Mouse (Mus musculus) kidney, adult 10 weeks (tissue): ENCODE data around the gene Gm42372. TPM values are rescaled to one million over a fixed set of nuclear protein-coding genes. Genes with fewer than 3 reads are reported as not detected.

ENCODE experiments used
- polyA plus RNA-seq: library from polyadenylated mRNA; stranded (reverse); fragments of 350-450 nt; fragmentation: Illumina TruSeq; extraction: RNeasy Lipid Tissue Mini Kit (QIAGEN cat#74804); gene quantifications from one replicate; pipeline ENCODE4 v1.2.3, GENCODE M21; 2014; ENCODE audit warnings: low read depth, low replicate concordance

Gene Gm42372
- not detected for polyA plus RNA-seq

DNA sequence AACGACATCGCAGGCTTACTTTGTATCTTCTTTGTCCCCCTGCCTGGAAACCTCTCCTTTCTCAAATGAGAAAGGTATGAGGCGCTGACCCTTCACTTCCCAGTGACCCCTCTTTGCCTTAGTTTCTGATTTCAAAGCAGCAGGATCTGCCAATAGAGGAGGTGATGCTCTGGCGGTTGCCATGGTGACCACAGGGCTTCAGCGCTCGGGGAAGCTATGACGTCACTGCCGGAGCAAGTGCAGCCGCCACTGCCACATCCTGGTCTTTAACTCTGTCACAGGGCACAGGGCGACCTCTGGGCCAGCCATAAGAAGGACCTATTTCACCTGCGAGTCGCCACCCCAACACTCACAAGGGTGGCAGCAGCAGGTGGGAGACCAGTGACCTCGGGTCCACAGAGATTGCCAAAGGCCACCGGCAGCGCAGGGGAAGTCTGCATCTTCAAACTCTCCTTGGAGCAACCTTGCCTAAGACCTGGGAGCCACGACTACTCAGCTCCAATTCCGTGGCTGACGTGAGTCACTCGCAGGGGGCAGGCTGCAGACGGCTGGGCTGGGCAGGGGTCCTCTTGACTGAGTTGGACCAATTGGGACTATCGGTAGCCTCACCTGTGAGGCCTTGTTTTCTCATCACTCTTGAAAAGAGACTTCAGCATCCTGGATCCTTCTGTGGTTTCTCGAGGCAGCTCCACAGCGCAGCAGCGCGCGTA is at the start of gene Gm42372:
Gm42372 (plus strand) TSS at position 228 of the 710 bp plus-strand sequence.

DNA sequence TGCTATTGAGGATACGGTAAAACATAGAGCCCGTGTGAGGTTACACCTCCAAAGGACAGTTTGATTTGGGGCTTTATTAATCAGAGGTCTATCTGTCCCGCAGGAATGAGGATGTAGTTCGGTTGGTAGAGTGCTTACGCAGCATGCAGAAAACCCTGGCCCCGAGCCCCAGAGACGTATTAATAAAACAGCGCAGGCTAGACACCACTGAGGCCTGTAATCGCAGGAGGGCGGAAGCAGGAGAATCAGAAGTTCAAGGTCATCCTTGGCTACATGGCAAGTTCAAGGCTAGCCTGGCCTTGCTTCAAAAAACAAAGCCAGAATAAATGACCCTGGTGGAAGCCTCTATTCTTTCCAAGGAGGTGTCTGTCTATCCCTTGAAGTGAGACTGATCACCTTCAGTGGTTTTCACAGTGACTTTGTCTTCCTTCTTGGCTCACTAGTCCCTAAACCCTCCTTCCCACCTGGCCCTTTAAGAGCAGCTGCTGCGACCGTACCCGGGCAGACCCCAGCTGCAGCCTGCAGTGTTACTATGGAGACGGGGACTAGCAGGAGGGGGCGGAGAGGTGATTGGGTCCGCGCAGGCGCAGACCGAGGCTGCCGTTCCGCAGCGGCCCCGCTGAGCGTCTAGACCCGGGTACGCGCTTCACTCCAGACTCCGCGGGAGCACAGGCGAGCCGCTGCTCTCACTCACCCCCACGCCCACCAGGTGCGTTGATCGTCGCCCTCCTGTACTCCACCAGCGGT is 38.7 kb upstream of the Gm42372 start, which contains the start of gene Pnmal2:
Pnmal2 (plus strand) TSS at position 622 of the 747 bp plus-strand sequence.

DNA sequence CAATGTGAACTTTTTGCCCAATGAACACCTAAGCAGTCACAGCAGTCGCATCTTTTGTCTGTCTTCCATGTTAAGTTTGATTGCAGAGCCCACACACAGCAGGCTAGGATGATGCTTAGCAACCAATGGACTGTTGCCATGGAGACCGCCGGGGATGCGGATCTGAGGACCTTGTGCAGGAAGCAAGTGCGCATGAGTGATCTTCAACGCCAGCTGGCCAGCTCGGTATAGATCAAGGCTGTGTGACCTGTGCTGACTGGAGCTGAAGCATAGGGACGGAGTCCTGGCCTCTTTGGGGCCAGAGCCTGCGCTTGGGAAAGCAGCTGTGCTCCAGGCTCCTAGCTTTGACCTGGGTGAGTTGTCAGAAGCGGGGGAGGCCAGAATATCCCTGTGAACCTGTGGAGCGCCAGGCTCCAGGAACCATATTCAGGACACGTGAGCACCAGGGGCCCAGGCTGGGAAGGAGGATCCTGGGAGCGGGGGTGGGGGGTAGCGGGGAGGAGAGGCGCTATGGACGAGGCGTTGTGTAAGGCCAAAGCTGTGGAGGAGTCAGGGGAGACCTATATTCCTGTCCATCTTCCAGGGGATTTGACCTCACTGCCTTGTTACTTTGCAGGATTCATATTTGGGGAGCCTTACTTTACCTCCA is 23.2 kb upstream of the Gm42372 start, which contains the start of gene Pnmal1:
Pnmal1 (plus strand) TSS at position 141 of the 649 bp plus-strand sequence.

DNA sequence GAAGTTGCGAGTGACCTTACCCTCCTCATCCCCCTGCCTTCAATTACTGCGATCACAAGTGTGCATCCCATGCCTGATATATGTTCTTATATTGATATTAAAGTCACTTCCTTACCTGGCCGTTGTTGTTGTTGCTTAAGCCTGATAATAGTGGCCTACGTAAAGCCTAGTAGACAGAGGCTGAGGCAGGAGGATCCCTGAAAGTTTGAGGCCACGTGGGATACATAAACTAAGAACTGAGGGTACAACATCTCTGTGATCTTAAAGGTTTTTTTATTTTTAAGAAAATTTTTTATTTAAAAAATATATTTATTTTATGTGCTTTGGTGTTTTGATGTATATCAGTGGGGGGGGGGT is 9.5 kb downstream of the Gm42372 start, which contains the start of gene Ccdc8:
Ccdc8 (plus strand) TSS at position 258 of the 357 bp plus-strand sequence.

DNA sequence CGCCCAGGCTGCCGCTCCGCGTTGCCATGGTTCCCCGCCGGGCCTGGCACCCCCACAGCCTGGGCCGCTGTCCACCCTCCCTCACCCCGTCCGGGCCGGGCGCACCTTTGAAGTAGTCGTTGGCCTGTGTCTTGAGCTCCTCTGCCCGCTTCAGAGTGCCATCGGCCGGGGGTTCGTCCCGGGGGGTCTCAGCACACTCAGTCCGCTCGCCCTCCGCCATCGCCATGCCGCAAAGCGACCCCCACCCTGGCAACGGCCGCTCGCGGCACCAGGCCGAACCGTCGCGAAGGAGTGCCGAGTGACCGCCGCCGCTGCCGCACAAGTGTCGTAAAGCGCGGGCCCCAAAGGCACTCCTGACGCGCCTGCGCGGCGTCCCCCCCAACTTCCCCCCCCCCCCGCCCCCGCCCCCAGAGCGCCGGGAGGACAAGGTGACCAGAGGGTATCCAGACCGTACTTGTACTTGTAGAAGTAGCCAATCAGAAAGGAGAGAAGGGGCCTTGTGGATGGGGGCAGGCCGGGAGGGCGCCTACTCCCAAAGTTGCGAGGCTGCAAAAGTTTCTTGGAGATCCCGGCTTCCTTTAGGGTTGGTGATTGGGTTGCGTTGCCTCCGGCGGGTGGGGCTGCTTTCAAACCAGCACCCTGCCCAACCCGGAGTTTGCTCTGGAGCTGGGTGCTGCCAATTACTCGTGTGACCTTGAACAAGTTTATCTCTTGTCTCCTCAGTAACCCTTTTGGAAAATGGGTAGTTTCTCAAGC is 44.9 kb downstream of the Gm42372 start, which contains the start of gene Ppp5c:
Ppp5c (minus strand) TSS at position 337 of the 756 bp plus-strand sequence.

Other genes with a start within 250 kb of the Gm42372 start
- 69.5 TPM for gene Ap2s1, start 244.7 kb upstream of the Gm42372 start, polyA plus RNA-seq
- gene Slc1a5, start 201.7 kb upstream of the Gm42372 start, polyA plus RNA-seq, result 11.7 TPM
- 12.7 TPM for gene Strn4, start 167.2 kb upstream of the Gm42372 start, polyA plus RNA-seq
- 8.0 TPM for gene Fkrp, start 166.4 kb upstream of the Gm42372 start, polyA plus RNA-seq
- 0.28 TPM for gene Prkd2, start 140.2 kb upstream of the Gm42372 start, polyA plus RNA-seq
- gene Dact3, start 107.8 kb upstream of the Gm42372 start, polyA plus RNA-seq, result 0.28 TPM
- gene Gng8, start 91.3 kb upstream of the Gm42372 start, polyA plus RNA-seq, result not detected
- gene Ptgir, start 76.6 kb upstream of the Gm42372 start, polyA plus RNA-seq, result 1.7 TPM
- gene Calm3, start 59.0 kb upstream of the Gm42372 start, polyA plus RNA-seq, result 28.8 TPM
- 0.69 TPM for gene Pnmal2, start 38.4 kb upstream of the Gm42372 start, polyA plus RNA-seq
- not detected for gene Pnmal1, start 23.4 kb upstream of the Gm42372 start, polyA plus RNA-seq
- 0.16 TPM for gene Ccdc8, start 9.6 kb downstream of the Gm42372 start, polyA plus RNA-seq
- 17.1 TPM for gene Ppp5c, start 44.8 kb downstream of the Gm42372 start, polyA plus RNA-seq
- 0.49 TPM for gene Hif3a, start 79.3 kb downstream of the Gm42372 start, polyA plus RNA-seq
- 0.16 TPM for gene Psg16, start 91.0 kb downstream of the Gm42372 start, polyA plus RNA-seq
- 0.40 TPM for gene Ceacam3, start 167.2 kb downstream of the Gm42372 start, polyA plus RNA-seq
- gene Psg29, start 220.4 kb downstream of the Gm42372 start, polyA plus RNA-seq, result not detected